Mouse (Mus musculus) ovary, postnatal 14 days (tissue): ENCODE measurements around the gene Dcakd.

ENCODE experiments used
- DNase-seq: peaks from one replicate; pipeline ENCODE4 v3.0.0; 2022; ENCODE audit warnings: low spot score

Dcakd gene

GRCm38 (mm10) chr11:103006286-103007000 is 21.7 kb downstream of the Dcakd start:
- no peak for DNase-seq

DNA sequence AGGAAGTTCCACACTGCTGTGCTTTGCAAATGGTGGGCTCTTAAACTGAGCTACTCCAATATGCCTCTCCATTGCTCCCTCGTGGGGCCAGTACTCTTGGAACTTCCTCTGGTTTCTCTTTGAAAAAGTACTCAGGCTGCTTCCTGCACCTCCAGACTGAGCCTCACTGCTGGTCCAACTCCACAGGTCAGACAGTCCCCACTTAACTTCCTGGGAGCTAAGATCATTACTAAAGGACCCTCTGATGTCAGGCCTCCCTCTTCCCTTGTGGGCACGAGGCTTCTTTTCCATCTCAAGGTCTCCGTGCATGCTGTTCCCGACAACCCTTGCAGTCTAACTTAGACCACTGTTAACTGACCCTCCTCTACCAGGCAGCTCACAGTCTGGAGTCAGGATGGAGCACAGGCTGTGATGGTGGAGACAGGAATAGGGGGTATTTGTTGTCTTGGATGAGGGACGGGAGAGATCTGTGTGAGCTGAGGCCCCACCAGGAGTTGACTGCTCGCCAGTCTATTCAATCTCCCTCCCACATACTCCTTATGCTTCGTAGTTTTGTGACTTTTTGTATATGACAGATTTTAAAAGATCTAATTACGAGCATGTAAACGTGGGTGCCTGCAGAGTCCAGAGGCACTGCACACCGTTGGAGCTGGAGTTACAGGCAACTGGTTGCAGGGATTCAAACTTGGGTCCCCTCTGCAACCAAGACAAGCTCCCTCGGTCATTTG is 22.7 kb downstream of the Dcakd start:
- DNase-seq = no peak

GRCm38 (mm10) chr11:103004852-103005251 is 23.3 kb downstream of the Dcakd start:
- no peak for DNase-seq

DNA sequence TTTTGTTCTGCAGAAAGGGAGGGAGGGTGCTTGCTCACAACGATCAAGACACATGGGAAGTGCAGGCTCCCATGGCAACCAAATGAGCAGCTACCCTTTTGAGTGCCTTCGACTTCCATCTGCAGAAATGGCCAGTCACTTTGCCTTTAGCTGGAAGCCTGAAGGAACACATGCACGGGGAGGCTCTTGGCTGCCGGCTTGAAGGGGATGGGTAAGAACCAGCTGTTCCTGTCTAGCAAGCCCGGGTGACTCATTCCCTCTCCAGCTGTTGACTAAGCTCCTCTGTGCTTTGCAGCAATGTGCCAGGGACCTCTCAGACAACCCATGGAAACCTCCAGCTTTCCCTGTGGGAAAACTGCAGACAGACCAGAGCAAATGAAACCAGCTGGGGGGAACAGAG is 24.9 kb downstream of the Dcakd start:
- peak; percentile 36 for DNase-seq

DNA sequence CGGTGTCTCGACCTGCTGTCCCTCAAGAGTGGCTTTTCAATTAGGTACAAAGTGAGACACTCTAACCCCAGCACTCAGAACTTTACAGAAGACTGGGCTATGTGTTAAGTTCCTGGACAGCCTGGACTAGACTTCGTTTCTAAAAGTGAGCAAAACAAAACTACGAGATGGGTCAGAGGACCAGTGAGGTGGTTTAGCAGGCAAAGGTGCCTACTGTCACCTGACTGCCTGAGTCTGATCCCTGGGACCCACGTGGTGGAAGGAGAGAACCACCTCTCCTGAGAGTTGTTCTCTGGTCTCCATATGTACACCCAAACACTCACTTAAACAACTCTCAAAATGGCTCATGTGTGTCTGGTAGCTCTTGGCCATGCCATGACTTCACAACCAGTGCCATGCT is 27.1 kb downstream of the Dcakd start:
- no peak for DNase-seq

DNA sequence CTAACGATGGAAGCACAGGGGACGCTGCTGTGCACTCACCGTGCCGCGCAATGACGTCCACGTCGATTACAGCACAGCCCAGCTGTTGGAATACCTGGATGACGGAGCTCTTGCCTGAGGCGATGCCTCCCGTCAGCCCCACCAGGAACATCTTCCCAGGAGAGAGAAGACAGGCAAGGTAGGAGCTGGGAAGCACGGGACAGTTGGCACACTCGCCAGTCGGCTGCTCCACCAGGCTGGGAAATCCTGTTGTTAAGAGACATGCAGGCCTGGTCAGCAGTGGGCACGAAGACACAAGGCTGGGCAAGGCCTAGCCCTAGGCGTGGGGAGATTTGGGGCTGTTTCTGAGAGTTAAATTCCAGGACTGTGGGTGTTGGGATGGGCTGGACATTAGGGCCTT is 28.0 kb downstream of the Dcakd start:
- DNase-seq = no peak

GRCm38 (mm10) chr11:102999317-102999970 is 28.7 kb downstream of the Dcakd start:
- no peak for DNase-seq

GRCm38 (mm10) chr11:102998577-102999316 is 29.4 kb downstream of the Dcakd start:
- DNase-seq = no peak

GRCm38 (mm10) chr11:102998254-102998576 is 29.9 kb downstream of the Dcakd start:
- no peak for DNase-seq

DNA sequence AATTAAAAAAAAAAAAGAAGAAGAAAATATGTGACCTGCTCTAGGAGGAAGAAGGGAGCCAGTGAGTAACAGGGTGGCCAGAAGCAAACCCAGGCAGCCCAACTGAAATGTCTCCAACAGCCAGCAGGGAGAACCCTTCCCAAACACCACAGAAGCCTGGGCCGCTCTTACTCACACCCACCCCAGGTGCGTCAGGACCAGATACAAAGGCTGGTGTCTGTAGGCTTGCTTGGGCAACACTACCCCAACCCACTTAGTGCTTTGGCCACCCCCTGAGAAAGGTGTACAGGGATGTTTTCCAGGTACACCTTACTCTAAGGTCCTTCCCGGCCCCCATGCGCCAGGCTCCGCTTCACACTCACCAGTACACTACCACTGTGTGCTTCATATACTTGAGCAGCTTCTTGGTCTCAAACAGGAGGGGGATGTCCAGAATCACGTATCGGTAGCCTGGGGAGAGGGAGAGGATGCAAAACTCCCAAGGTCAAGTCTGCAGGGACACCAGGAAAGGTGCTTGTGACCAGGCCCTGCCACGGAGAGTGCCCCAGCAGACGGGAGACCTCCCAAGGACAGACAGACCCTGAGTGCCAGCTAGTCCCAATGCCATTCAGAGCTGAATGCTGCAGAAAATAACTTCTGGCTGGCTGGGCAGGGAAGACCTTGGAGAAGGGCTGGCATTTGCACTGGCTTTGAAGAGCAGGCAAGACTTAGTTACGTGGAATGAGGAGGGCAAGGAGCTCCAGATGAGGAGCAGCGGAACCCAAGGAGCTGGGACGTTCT is 31.0 kb downstream of the Dcakd start:
- DNase-seq = no peak

- DNase-seq = no peak
Measured at GRCm38 (mm10) chr11:102996385-102996784, 31.7 kb downstream of the Dcakd start.

DNA sequence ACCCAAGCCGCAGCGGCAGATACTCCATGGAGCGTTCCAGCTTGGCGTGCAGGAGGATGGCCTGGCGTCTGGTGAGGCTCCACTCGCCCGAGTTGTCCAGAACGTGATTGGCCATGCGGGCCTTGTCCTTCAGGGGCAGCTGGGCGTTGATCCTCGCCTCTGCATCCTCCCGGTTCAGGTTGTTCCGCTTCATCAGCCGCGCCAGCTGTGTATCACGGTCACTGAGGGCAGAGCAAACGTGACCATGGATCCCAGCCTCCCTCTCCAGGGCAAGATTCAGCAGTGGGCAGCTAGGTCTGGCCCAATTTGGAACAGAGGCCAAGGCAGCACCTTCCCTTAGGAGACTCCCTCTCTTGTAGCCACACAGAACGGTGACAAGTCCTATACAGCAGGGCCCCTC is 33.2 kb downstream of the Dcakd start:
- no peak for DNase-seq

DNA sequence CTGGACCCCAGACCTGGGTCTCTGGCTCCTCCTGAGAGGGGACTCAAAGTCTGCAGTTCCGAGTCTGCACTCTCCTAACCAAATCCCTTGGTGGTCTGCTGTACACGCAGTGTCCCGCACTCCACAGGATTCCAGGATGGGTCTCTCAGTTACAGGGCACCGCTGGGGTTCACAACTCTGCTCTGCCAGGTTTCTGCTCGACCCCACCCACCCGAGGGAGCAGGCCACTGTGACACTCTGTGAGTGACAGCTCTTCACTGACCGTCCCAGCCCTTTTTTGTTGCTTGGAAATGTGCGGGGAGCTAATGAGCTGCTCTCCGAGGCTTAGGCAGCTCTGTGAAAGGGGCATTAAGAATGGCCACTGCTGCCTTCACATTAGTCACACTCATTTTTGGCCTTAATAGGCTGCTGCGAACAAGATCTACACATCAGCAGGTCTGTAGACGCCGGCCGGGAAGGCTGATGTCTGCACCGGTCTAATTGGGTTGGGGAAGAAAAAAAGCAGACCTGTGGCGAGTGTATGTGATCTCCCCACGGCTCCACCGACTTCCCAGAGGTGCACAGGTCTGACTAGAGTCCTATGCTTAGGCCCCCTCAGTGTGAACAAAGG is 34.6 kb downstream of the Dcakd start:
- no peak for DNase-seq

DNA sequence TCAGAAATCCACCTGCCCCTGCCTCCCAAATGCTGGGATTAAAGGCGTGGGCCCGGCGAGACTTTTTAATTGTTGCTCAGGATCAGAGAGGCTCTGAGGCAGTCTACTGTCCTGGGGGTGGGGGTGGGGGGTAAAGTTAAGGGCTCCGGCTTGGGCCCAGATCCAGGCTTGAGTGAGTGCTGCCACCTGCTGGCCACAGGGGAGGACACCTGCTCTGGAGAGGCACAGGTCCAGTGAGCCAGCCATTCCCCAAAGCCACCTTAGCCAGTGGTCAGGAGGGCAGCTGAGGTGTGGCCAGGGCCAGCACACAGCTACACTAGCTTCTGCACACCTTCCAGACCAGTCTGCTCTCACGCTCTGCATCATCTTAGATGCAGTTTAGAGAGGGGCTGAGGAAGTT is 35.2 kb downstream of the Dcakd start:
- DNase-seq = peak; percentile 71

DNA sequence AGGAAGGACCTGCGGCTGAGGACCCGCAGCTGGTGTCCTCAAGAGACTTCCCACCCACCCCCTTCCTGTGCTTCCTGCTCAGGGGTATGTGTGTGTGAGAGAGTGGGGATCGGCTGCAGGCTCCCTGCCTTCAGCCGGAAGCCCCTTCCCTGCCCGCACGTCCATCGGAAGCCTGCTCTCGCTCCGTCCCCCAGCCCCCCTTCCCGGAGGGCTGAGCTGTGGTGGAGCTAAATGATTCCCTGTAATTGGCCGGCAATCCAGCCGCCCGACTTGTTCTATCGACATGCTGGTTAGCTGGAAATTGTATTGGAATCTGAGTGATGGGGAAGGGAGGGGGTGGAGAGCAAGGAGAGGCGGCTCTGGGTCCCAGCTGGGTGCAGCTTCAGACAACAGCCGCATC is 36.5 kb downstream of the Dcakd start:
- DNase-seq = no peak

DNA sequence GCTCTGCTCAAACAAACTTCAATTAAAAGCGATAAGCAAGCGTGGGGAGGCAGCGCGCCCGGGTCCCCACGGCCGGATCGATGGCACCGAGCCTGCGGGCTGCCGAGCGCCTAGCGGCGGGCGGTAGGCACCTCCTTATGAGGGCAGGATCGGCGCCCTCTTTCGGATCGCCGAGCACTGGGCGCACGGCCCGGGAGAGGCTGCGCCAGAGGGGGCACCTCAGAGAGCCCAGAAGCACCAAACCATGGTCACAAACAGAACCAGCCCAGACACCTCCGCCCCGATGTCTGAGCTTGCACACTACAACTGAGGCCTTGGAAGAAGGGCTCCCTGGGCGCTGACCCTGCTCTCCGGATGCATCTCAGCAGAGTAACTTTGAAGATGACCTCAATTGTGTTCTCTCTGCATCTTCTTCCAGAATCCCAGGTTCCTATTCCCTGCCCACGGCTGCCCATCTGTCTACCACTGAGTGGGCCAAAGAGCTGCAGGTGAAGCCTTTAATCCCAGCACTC is 37.9 kb downstream of the Dcakd start:
- DNase-seq = no peak

GRCm38 (mm10) chr11:102989641-102990151 is 38.4 kb downstream of the Dcakd start:
- no peak for DNase-seq

DNA sequence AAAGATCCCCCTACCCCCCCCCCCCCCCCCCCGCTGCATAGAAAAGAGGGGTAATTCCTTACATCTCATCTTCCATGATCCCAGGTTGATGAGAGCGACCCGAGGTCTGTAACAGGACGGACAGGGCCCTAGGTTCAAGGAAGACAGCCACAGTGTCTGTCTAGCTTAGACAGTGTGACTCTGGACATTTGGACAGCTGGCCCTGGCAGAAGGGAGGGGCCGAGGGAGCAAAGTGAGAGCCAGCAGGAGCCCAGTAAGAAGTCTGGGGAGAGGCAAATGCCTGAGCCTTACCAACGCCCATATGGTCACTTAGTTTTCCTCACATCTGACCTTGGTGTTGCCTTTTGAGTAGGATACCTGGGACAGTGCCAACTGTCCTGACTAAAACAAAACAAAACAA is 43.0 kb downstream of the Dcakd start:
- DNase-seq = no peak

- no peak for DNase-seq
Measured at GRCm38 (mm10) chr11:102984615-102985014, 43.5 kb downstream of the Dcakd start.

GRCm38 (mm10) chr11:102984086-102984485 is 44.0 kb downstream of the Dcakd start:
- DNase-seq = no peak
